Mouse (Mus musculus) kidney, adult 2 months (tissue): ENCODE measurements around the gene H1foo.

Experiments used
- CTCF ChIP-seq: fragments of 200-500 bp; conservative IDR thresholded peaks from 2 replicates; pipeline ENCODE4 v1.5.1; 2011; ENCODE audit warnings: low read depth, mild to moderate bottlenecking, control low read depth, low read length, moderate library complexity, mixed read lengths; ENCODE audit not compliant: insufficient read depth, insufficient read length
- POLR2A ChIP-seq: fragments of 200-500 bp; IDR thresholded peaks from one replicate; pipeline ENCODE4 v1.6.1; 2011; ENCODE audit warnings: low read depth, low read length, control low read depth

DNA sequence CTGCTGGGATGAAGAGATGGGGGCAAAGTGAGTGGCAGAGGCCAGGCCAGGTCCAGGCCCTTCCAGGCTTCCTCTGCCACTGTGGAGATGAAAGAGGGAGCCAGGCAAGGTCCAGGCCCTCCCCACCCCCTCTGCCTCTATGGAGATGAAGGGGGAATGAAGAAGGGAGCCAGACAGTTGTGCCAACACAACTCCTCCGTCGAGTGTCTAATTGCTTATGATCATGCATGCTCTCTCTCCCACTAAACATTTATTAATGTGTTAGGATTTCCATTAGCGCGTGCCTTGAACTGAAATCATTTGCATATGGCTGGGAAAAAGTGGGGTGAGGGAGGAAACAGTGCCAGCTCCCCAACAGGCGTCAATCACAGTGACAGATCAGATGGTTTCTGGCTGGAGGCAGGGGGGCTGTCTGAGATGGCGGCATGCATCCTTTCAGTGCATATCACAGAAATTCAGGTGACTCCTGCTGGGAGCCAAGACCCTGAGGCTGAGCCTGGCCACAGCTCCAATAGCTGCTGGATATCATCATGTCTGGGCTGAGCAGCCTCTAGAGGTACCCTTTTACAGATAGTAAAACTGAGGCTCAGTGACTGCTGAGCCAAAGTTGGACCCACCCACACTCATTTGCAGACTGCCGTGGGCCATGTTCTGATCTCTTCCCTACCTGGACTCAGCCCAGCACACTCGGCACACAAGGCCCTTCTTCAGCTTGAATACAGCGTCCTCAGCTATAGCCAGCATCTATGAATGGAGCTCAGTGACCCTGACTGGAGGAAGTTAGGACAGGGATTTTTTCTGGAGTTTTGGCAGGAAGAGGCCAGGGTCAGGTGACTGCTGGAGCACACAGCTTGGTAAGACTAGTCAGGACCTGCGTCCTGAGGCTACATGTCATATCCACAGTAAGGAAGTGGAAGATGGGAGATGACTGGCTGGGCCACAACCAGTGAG lies 17.2 kb upstream of the H1foo start:
- no peak for TF ChIP-seq POLR2A
- no peak for TF ChIP-seq CTCF
